8 mouse cellular contexts compared by ENCODE assay signal in genomic region chr11:51763213-51763907, GRCm38 (mm10). TPM values are rescaled to one million over a fixed set of nuclear protein-coding genes. Genes with fewer than 3 reads are reported as not detected.
DNase-seq lines count a peak whose midpoint lies in the region; ATAC-seq lines count a peak whose summit lies in the region.

Gene Sec24a (minus strand): TSS chr11:51763634.
Gene Sar1b (plus strand): TSS chr11:51763687.

- H3K4me2 ChIP-seq in intestine, embryonic 15.5 days (replicated peaks), result peak within 1 kb of the TSS; percentile 77

- peak; percentile 83 for ATAC-seq in intestine, embryonic 15.5 days

- peaks cover 8% of the 10 kb centered on the region for H3K4me1 ChIP-seq in intestine, embryonic 15.5 days (replicated peaks)

- WGBS in intestine, embryonic 15.5 days, result under 1% methylated on average over 30 of the region's 30 CpGs

- no peaks in the 10 kb centered on the region for H3K36me3 ChIP-seq in intestine, embryonic 15.5 days

- intact Hi-C loops in gastrocnemius, postnatal 36 days (cut with DNase I), result no loop called here
- intact Hi-C loops in left cerebral cortex, postnatal 25 days (cut with DNase I), result no loop called here

- DNase-seq in adrenal gland, adult 8-10 months, result peak; percentile 67
- peak; percentile 67 for DNase-seq in embryo, embryonic 11.5 days (ENCODE audit: low read depth, low spot score)
- DNase-seq in gastrocnemius, postnatal 36 days, result peak; percentile 77 to 81
- peak; percentile 78 to 80 for DNase-seq in left cerebral cortex, postnatal 25 days (ENCODE audit: low spot score in 2 of 2)
- peak; percentile 80 for DNase-seq in mesoderm, embryonic 11.5 days (ENCODE audit: low read depth, low spot score)
- DNase-seq in right cerebral cortex, postnatal 25 days, result peak; percentile 80
- peak; percentile 67 to 85 for DNase-seq in urinary bladder, postnatal 36 days (ENCODE audit: low spot score in 2 of 2)

- peak within 1 kb of the TSS; percentile 86 for H3K9ac ChIP-seq in intestine, embryonic 15.5 days

- H3K9me3 ChIP-seq in intestine, embryonic 15.5 days, result no peaks in the 10 kb centered on the region

- 0 out of 2 replicates have a peak within 1 kb of the TSS, but pooled peaks have one; percentile 51 for H3K27ac ChIP-seq in intestine, embryonic 15.5 days

- peak within 1 kb of the TSS; percentile 93 for H3K4me3 ChIP-seq in intestine, embryonic 15.5 days (replicated peaks)

- no peaks in the 10 kb centered on the region for H3K27me3 ChIP-seq in intestine, embryonic 15.5 days (replicated peaks)

RNA-seq across cellular contexts. Expression of gene Sec24a, which starts in this region (rescaled TPM):
- total RNA-seq in adrenal gland, adult 8-10 months (2022), result 10 to 100 TPM; 33.6 to 38.5 (median 37.4) TPM
- total RNA-seq in gastrocnemius, postnatal 36 days (2021), result 10 to 100 TPM; 38.8 to 42.3 TPM
- 20.1 and 20.8 TPM in 2 replicates for polyA plus RNA-seq in intestine, embryonic 15.5 days (2015; fragmentation: Nextera tagmentation; extraction: Ambion mirVana)
- 10 to 100 TPM; 16.4 to 21.3 TPM for total RNA-seq in left cerebral cortex, postnatal 25 days (2021)

RNA-seq across cellular contexts. Expression of gene Sar1b, which starts in this region (rescaled TPM):
- total RNA-seq in adrenal gland, adult 8-10 months (2022), result 100 to 1,000 TPM in 2 of 4 experiments, 10 to 100 TPM in 2; 96.3 to 116 (median 101) TPM
- total RNA-seq in gastrocnemius, postnatal 36 days (2021), result 100 to 1,000 TPM; 428 to 446 TPM
- 168 and 171 TPM in 2 replicates for polyA plus RNA-seq in intestine, embryonic 15.5 days (2015; fragmentation: Nextera tagmentation; extraction: Ambion mirVana)
- 10 to 100 TPM; 68.3 to 70.1 TPM for total RNA-seq in left cerebral cortex, postnatal 25 days (2021)

Comparison
In these comparisons a context has a peak if more than half of its experiments do, and no peak if none do; other contexts are left out.
1. Peak in every context shown above with its lines: DNase-seq, ATAC-seq, H3K4me3 ChIP-seq and H3K27ac ChIP-seq.